Mouse (Mus musculus): ENCODE measurements at regions not wholly inside any gene's neighbourhood (a gene's known extent, or its start where the extent isn't known, plus 50 kb on each side); places are given as distances from the start of the nearest gene placed in this dataset.

- Histone ChIP-seq H3K9ac (ENCODE audit: low read depth, low read length) (no peak overlapping the region), H3K27me3 (replicated peaks; ENCODE audit: control insufficient read depth, insufficient read depth, low read length) (no peaks in the 10 kb centered on the region), H3K4me1 (replicated peaks; ENCODE audit: control insufficient read depth, insufficient read depth, low read length) (no peaks in the 10 kb centered on the region), H3K4me2 (no peak overlapping the region), H3K4me3 (ENCODE audit: low read depth, low read length) (no peak overlapping the region), H3K9me3 (ENCODE audit: control insufficient read depth, low read length) (no peaks in the 10 kb centered on the region), H3K27ac (ENCODE audit: low read depth, low read length) (no peak overlapping the region), H3K36me3 (ENCODE audit: control insufficient read depth, insufficient read depth, low read length) (no peaks in the 10 kb centered on the region)
- ATAC-seq (replicated peaks; ENCODE audit: low FRiP score) (no peak), DNase-seq (ENCODE audit: low spot score) (no peak)
- 74% methylated on average over 4 of the region's 4 CpGs for WGBS
Measured at GRCm38 (mm10) chr5:35221451-35222305, 56.4 kb upstream of the Adra2c start.

GRCm38 (mm10) chr5:35216271-35216670 is 61.8 kb upstream of the Adra2c start:
- no peaks in the 10 kb centered on the region for H3K4me1 ChIP-seq (replicated peaks; ENCODE audit: control insufficient read depth, insufficient read depth, low read length)
- no peak overlapping the region for H3K4me2 ChIP-seq
- 30% methylated on average over 2 of the region's 2 CpGs for WGBS
- no peak overlapping the region for H3K27ac ChIP-seq (ENCODE audit: low read depth, low read length)
- no peaks in the 10 kb centered on the region for H3K9me3 ChIP-seq (ENCODE audit: control insufficient read depth, low read length)
- H3K27me3 ChIP-seq (replicated peaks; ENCODE audit: control insufficient read depth, insufficient read depth, low read length) = no peaks in the 10 kb centered on the region
- H3K9ac ChIP-seq (ENCODE audit: low read depth, low read length) = no peak overlapping the region
- ATAC-seq (replicated peaks; ENCODE audit: low FRiP score) (no peak), DNase-seq (ENCODE audit: low spot score) (no peak)
- H3K36me3 ChIP-seq (ENCODE audit: control insufficient read depth, insufficient read depth, low read length) = no peaks in the 10 kb centered on the region
- no peak overlapping the region for H3K4me3 ChIP-seq (ENCODE audit: low read depth, low read length)

- Histone ChIP-seq H3K36me3 (ENCODE audit: control insufficient read depth, insufficient read depth, low read length) (no peaks in the 10 kb centered on the region), H3K27ac (ENCODE audit: low read depth, low read length) (no peak overlapping the region), H3K9ac (ENCODE audit: low read depth, low read length) (no peak overlapping the region), H3K4me1 (replicated peaks; ENCODE audit: control insufficient read depth, insufficient read depth, low read length) (no peaks in the 10 kb centered on the region), H3K9me3 (ENCODE audit: control insufficient read depth, low read length) (no peaks in the 10 kb centered on the region), H3K4me3 (ENCODE audit: low read depth, low read length) (no peak overlapping the region), H3K4me2 (no peak overlapping the region), H3K27me3 (replicated peaks; ENCODE audit: control insufficient read depth, insufficient read depth, low read length) (no peaks in the 10 kb centered on the region)
- DNase-seq (ENCODE audit: low spot score) (no peak), ATAC-seq (replicated peaks; ENCODE audit: low FRiP score) (no peak)
- 50% methylated on average over 11 of the region's 11 CpGs for WGBS
Measured at GRCm38 (mm10) chr5:35215480-35216195, 62.5 kb upstream of the Adra2c start.

- DNase-seq (ENCODE audit: low spot score) = no peak
- no peaks in the 10 kb centered on the region for H3K4me1 ChIP-seq (replicated peaks; ENCODE audit: control insufficient read depth, insufficient read depth, low read length)
- no peak overlapping the region for H3K4me3 ChIP-seq (ENCODE audit: low read depth, low read length)
- ATAC-seq (replicated peaks; ENCODE audit: low FRiP score) = no peak
- no peaks in the 10 kb centered on the region for H3K9me3 ChIP-seq (ENCODE audit: control insufficient read depth, low read length)
- H3K36me3 ChIP-seq (ENCODE audit: control insufficient read depth, insufficient read depth, low read length) = no peaks in the 10 kb centered on the region
- H3K27me3 ChIP-seq (replicated peaks; ENCODE audit: control insufficient read depth, insufficient read depth, low read length) = no peaks in the 10 kb centered on the region
- WGBS = 83% methylated on average over 11 of the region's 11 CpGs
- H3K27ac ChIP-seq (ENCODE audit: low read depth, low read length) = no peak overlapping the region
- H3K4me2 ChIP-seq = no peak overlapping the region
- H3K9ac ChIP-seq (ENCODE audit: low read depth, low read length) = no peak overlapping the region
Measured at GRCm38 (mm10) chr5:35215007-35215406, 63.1 kb upstream of the Adra2c start.

GRCm38 (mm10) chr5:35209348-35209747 is 68.8 kb upstream of the Adra2c start:
- Histone ChIP-seq H3K4me1 (replicated peaks; ENCODE audit: control insufficient read depth, insufficient read depth, low read length) (no peaks in the 10 kb centered on the region), H3K4me3 (ENCODE audit: low read depth, low read length) (no peak overlapping the region), H3K9me3 (ENCODE audit: control insufficient read depth, low read length) (no peaks in the 10 kb centered on the region), H3K27ac (ENCODE audit: low read depth, low read length) (no peak overlapping the region), H3K36me3 (ENCODE audit: control insufficient read depth, insufficient read depth, low read length) (no peaks in the 10 kb centered on the region), H3K4me2 (no peak overlapping the region), H3K9ac (ENCODE audit: low read depth, low read length) (no peak overlapping the region), H3K27me3 (replicated peaks; ENCODE audit: control insufficient read depth, insufficient read depth, low read length) (no peaks in the 10 kb centered on the region)
- 61% methylated on average over 1 of the region's 1 CpGs for WGBS
- ATAC-seq (replicated peaks; ENCODE audit: low FRiP score) (no peak), DNase-seq (ENCODE audit: low spot score) (no peak)

GRCm38 (mm10) chr5:35204049-35204448 is 74.1 kb upstream of the Adra2c start:
- Histone ChIP-seq H3K4me1 (replicated peaks; ENCODE audit: control insufficient read depth, insufficient read depth, low read length) (no peaks in the 10 kb centered on the region), H3K9me3 (ENCODE audit: control insufficient read depth, low read length) (no peaks in the 10 kb centered on the region), H3K4me2 (no peak overlapping the region), H3K9ac (ENCODE audit: low read depth, low read length) (no peak overlapping the region), H3K36me3 (ENCODE audit: control insufficient read depth, insufficient read depth, low read length) (no peaks in the 10 kb centered on the region), H3K4me3 (ENCODE audit: low read depth, low read length) (no peak overlapping the region), H3K27ac (ENCODE audit: low read depth, low read length) (no peak overlapping the region), H3K27me3 (replicated peaks; ENCODE audit: control insufficient read depth, insufficient read depth, low read length) (no peaks in the 10 kb centered on the region; the same call in 1 of the 2 replicates)
- DNase-seq (ENCODE audit: low spot score) (no peak), ATAC-seq (replicated peaks; ENCODE audit: low FRiP score) (no peak)
- 88% methylated on average over 6 of the region's 6 CpGs for WGBS

GRCm38 (mm10) chr5:35198468-35198867 is 79.7 kb upstream of the Adra2c start:
- no peak overlapping the region for H3K4me2 ChIP-seq

GRCm38 (mm10) chr5:35189113-35189797 is 83.7 kb upstream of the Lrpap1 start:
- no peaks in the 10 kb centered on the region for H3K27me3 ChIP-seq (replicated peaks; ENCODE audit: control insufficient read depth, insufficient read depth, low read length)
- H3K36me3 ChIP-seq (ENCODE audit: control insufficient read depth, insufficient read depth, low read length) = no peaks in the 10 kb centered on the region
- H3K4me3 ChIP-seq (ENCODE audit: low read depth, low read length) = no peak overlapping the region
- H3K4me1 ChIP-seq (replicated peaks; ENCODE audit: control insufficient read depth, insufficient read depth, low read length) = no peaks in the 10 kb centered on the region
- H3K9ac ChIP-seq (ENCODE audit: low read depth, low read length) = no peak overlapping the region
- 85% methylated on average over 12 of the region's 12 CpGs for WGBS
- no peak for ATAC-seq (replicated peaks; ENCODE audit: low FRiP score)
- no peaks in the 10 kb centered on the region for H3K9me3 ChIP-seq (ENCODE audit: control insufficient read depth, low read length)
- DNase-seq (ENCODE audit: low spot score) = no peak
- no peak overlapping the region for H3K27ac ChIP-seq (ENCODE audit: low read depth, low read length)
- no peak overlapping the region for H3K4me2 ChIP-seq

More at GRCm38 (mm10) chr5:35198468-35198867, 79.7 kb upstream of the Adra2c start:
- no peaks in the 10 kb centered on the region for H3K36me3 ChIP-seq (ENCODE audit: control insufficient read depth, insufficient read depth, low read length)
- no peaks in the 10 kb centered on the region; the same call in 1 of the 2 replicates for H3K27me3 ChIP-seq (replicated peaks; ENCODE audit: control insufficient read depth, insufficient read depth, low read length)
- DNase-seq (ENCODE audit: low spot score) = no peak
- H3K9me3 ChIP-seq (ENCODE audit: control insufficient read depth, low read length) = no peaks in the 10 kb centered on the region
- no peak overlapping the region for H3K4me3 ChIP-seq (ENCODE audit: low read depth, low read length)
- 62% methylated on average over 5 of the region's 5 CpGs for WGBS
- H3K27ac ChIP-seq (ENCODE audit: low read depth, low read length) = no peak overlapping the region
- H3K9ac ChIP-seq (ENCODE audit: low read depth, low read length) = no peak overlapping the region
- no peak for ATAC-seq (replicated peaks; ENCODE audit: low FRiP score)
- no peaks in the 10 kb centered on the region for H3K4me1 ChIP-seq (replicated peaks; ENCODE audit: control insufficient read depth, insufficient read depth, low read length)

All from liver, embryonic 11.5 days (tissue).